Mouse (Mus musculus) forebrain, embryonic 12.5 days (tissue): ENCODE results near the gene Tinagl1. TPM values are rescaled to one million over a fixed set of nuclear protein-coding genes. Genes with fewer than 3 reads are reported as not detected.

Experiments used
- ATAC-seq: fragments of 200-750 bp; cut with Nextera tagmentation; 2 replicates; pipeline ENCODE4 v1.8.0; 2017; ENCODE audit warnings: moderate TSS enrichment; ENCODE audit not compliant: low FRiP score
- H3K27ac ChIP-seq: fragments of 300-500 bp; sonication (generic); 2 replicates; pipeline ENCODE4 v1.5.1; 2016; ENCODE audit warnings: mild to moderate bottlenecking
- H3K27me3 ChIP-seq: fragments of 300-500 bp; sonication (generic); 2 replicates; pipeline ENCODE4 v1.6.1; 2016; ENCODE audit warnings: mild to moderate bottlenecking
- H3K36me3 ChIP-seq: fragments of 300-500 bp; sonication (generic); replicated peaks from 2 replicates; pipeline ENCODE4 v1.6.1; 2016; ENCODE audit warnings: mild to moderate bottlenecking
- H3K4me1 ChIP-seq: fragments of 300-500 bp; sonication (generic); 2 replicates; pipeline ENCODE4 v1.6.1; 2016
- H3K4me2 ChIP-seq: fragments of 300-500 bp; sonication (generic); 2 replicates; pipeline ENCODE4 v1.6.1; 2016; ENCODE audit warnings: mild to moderate bottlenecking, moderate library complexity
- H3K4me3 ChIP-seq: fragments of 300-500 bp; sonication (generic); replicated peaks from 2 replicates; pipeline ENCODE4 v1.5.1; 2016; ENCODE audit warnings: mild to moderate bottlenecking
- H3K9ac ChIP-seq: fragments of 300-500 bp; sonication (generic); 2 replicates; pipeline ENCODE4 v1.6.1; 2016; ENCODE audit warnings: mild to moderate bottlenecking
- H3K9me3 ChIP-seq: fragments of 300-500 bp; sonication (generic); 2 replicates; pipeline ENCODE4 v1.6.1; 2016
- WGBS: fragments of 180-500 bp; shearing (Covaris S2); methylation state at CpG from one replicate; pipeline ENCODE4 v1.1.7; 2016; 5-methylcytosine and 5-hydroxymethylcytosine counted together
- polyA plus RNA-seq: library from polyadenylated mRNA; unstranded; fragments of >200 nt; fragmentation: Nextera tagmentation; extraction: Ambion mirVana; gene quantifications from 2 replicates; pipeline ENCODE4 v1.2.1, GENCODE M21; 2016

The Tinagl1 gene
- polyA plus RNA-seq, 1 experiment from 2014 or later: 4.6 TPM

DNA sequence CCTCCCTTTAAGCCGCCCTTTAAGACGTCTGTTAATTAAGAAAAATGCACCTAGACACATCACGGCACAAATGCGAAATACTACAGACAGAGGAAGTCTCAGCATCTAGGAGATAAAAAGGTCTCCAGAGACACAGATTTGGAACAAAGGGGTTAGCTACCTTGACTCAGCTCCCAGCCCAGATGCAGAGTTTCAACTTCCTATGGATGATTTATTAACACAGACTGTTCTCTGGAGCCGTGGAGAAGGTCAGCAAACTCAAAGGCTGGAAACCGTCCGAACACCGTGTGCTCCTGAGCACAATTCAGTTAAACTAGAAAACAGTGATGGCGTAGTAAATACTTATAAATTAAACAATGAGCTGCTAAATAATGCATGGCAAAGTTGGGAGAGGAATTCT is 17.3 kb upstream of the Tinagl1 start:
- no peaks in the 10 kb centered on the region; the same call in 1 of the 2 replicates for H3K4me1 ChIP-seq
- H3K9me3 ChIP-seq: no peaks in the 10 kb centered on the region
- 64% methylated on average over 9 of the region's 9 CpGs for WGBS
- no peak overlapping the region for H3K9ac ChIP-seq
- no peak overlapping the region for H3K27ac ChIP-seq
- no peak overlapping the region for H3K4me2 ChIP-seq
- no peak for ATAC-seq
- no peaks in the 10 kb centered on the region for H3K27me3 ChIP-seq
- no peak overlapping the region for H3K4me3 ChIP-seq
- no peaks in the 10 kb centered on the region for H3K36me3 ChIP-seq

DNA sequence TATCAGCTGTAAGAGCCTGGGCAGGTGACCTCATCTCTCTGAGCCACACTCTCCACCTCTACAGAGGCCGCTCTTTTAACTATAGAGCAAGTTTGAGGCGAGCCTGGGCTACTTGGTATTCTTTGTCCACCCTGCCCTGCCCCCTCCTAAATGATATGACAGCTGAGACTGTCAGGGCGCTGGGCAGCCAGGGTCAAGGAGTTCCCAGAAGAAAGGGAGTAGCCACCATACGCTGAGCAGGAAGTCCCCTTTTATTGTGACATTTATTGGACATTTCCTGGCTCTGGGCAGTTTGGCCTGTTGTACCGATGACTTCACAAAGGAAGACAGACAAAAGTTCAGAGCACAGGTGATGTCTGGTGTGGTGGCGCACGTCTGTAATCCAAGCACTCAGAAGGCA is 14.7 kb upstream of the Tinagl1 start:
- no peak for ATAC-seq
- H3K4me3 ChIP-seq: no peak overlapping the region
- no peaks in the 10 kb centered on the region; the same call in 1 of the 2 replicates for H3K4me1 ChIP-seq
- no peaks in the 10 kb centered on the region for H3K36me3 ChIP-seq
- H3K4me2 ChIP-seq: no peak overlapping the region
- H3K27ac ChIP-seq: no peak overlapping the region
- 66% methylated on average over 7 of the region's 7 CpGs for WGBS
- H3K27me3 ChIP-seq: 0 out of 2 replicates have a peak, but pooled peaks cover 5% of the 10 kb centered on the region
- no peaks in the 10 kb centered on the region for H3K9me3 ChIP-seq
- H3K9ac ChIP-seq: no peak overlapping the region

GRCm38 (mm10) chr4:130188806-130189297 is 13.9 kb upstream of the Tinagl1 start:
- H3K36me3 ChIP-seq: no peaks in the 10 kb centered on the region
- peak overlapping the region; percentile 44 for H3K4me2 ChIP-seq
- 3% methylated on average over 13 of the region's 13 CpGs for WGBS
- no peaks in the 10 kb centered on the region for H3K9me3 ChIP-seq
- 0 out of 2 replicates have a peak, but pooled peaks cover 5% of the 10 kb centered on the region for H3K27me3 ChIP-seq
- peak; percentile 61 for ATAC-seq
- H3K27ac ChIP-seq: no peak overlapping the region
- H3K9ac ChIP-seq: no peak overlapping the region
- H3K4me3 ChIP-seq: peak overlapping the region; percentile 21; the same call in 1 of the 2 replicates
- H3K4me1 ChIP-seq: no peaks in the 10 kb centered on the region; the same call in 1 of the 2 replicates

- WGBS: 85% methylated on average over 12 of the region's 12 CpGs
- H3K4me3 ChIP-seq: no peak overlapping the region
- ATAC-seq: no peak
- no peaks in the 10 kb centered on the region; the same call in 1 of the 2 replicates for H3K4me1 ChIP-seq
- H3K27me3 ChIP-seq: 0 out of 2 replicates have a peak, but pooled peaks cover 5% of the 10 kb centered on the region
- H3K27ac ChIP-seq: no peak overlapping the region
- H3K9me3 ChIP-seq: no peaks in the 10 kb centered on the region
- no peak overlapping the region for H3K9ac ChIP-seq
- H3K36me3 ChIP-seq: no peaks in the 10 kb centered on the region
- no peak overlapping the region for H3K4me2 ChIP-seq
Measured at GRCm38 (mm10) chr4:130186891-130187290, 12.0 kb upstream of the Tinagl1 start.

DNA sequence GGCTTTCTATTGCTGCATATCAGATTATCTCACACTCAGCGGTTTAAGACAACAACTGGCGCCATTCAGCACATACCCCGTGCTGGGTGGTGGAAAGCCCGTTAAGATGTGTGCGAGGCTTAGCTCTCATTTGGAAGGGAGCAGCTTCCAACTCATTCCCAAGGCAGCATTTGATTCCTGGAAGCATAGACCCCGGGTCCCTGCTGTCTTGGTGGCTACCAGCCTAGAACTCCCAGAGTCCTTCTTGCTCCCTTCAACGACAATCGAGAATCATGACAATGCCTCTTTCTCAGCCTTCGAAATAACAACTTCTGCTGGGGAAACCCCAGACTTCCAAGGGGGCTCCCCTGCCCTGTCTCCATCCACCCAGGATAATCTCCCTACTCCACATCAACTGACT is 11.5 kb upstream of the Tinagl1 start:
- 74% methylated on average over 9 of the region's 9 CpGs for WGBS
- no peaks in the 10 kb centered on the region for H3K9me3 ChIP-seq
- H3K36me3 ChIP-seq: no peaks in the 10 kb centered on the region
- no peak overlapping the region for H3K9ac ChIP-seq
- H3K27me3 ChIP-seq: 0 out of 2 replicates have a peak, but pooled peaks cover 5% of the 10 kb centered on the region
- no peaks in the 10 kb centered on the region; the same call in 1 of the 2 replicates for H3K4me1 ChIP-seq
- no peak overlapping the region for H3K4me3 ChIP-seq
- no peak overlapping the region for H3K27ac ChIP-seq
- no peak overlapping the region for H3K4me2 ChIP-seq
- ATAC-seq: no peak

DNA sequence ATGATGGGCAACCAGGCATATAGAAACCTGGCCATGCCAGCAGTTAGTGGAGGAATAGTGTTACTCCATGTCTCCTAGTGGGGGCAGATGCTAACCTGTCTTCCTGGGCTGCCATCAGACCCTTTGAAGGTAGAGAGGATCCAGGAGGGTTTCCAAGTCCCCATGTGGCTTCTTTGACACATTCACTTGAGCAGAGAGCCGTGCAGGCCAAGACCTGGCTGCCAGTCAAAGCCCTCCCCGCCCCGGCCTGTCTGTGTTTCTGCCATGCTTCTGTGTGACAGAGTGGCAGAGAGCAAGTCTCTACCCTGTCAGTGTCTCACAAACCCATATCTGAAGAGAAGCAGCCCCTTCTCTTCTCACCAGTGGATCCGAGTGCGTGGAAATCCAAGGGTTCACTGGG is 9.0 kb upstream of the Tinagl1 start:
- Histone ChIP-seq H3K9me3 (no peaks in the 10 kb centered on the region), H3K27ac (no peak overlapping the region), H3K4me1 (no peaks in the 10 kb centered on the region; the same call in 1 of the 2 replicates), H3K9ac (no peak overlapping the region), H3K4me3 (no peak overlapping the region), H3K27me3 (0 out of 2 replicates have a peak, but pooled peaks cover 5% of the 10 kb centered on the region), H3K4me2 (no peak overlapping the region), H3K36me3 (no peaks in the 10 kb centered on the region)
- 94% methylated on average over 5 of the region's 5 CpGs for WGBS
- ATAC-seq: no peak

- Histone ChIP-seq H3K9me3 (no peaks in the 10 kb centered on the region), H3K4me1 (no peaks in the 10 kb centered on the region), H3K4me2 (no peak overlapping the region), H3K27me3 (0 out of 2 replicates have a peak, but pooled peaks cover 5% of the 10 kb centered on the region), H3K4me3 (no peak overlapping the region), H3K36me3 (no peaks in the 10 kb centered on the region), H3K27ac (no peak overlapping the region), H3K9ac (no peak overlapping the region)
- 79% methylated on average over 13 of the region's 13 CpGs for WGBS
- ATAC-seq: no peak
Measured at GRCm38 (mm10) chr4:130183023-130183422, 8.1 kb upstream of the Tinagl1 start.

GRCm38 (mm10) chr4:130181886-130182285 is 7.0 kb upstream of the Tinagl1 start:
- Histone ChIP-seq H3K36me3 (no peaks in the 10 kb centered on the region), H3K9ac (no peak overlapping the region), H3K4me1 (no peaks in the 10 kb centered on the region), H3K9me3 (no peaks in the 10 kb centered on the region), H3K27ac (no peak overlapping the region), H3K27me3 (0 out of 2 replicates have a peak, but pooled peaks cover 8% of the 10 kb centered on the region), H3K4me3 (no peak overlapping the region), H3K4me2 (no peak overlapping the region)
- ATAC-seq: no peak
- WGBS: 76% methylated on average over 4 of the region's 4 CpGs

- no peak for ATAC-seq
- 63% methylated on average over 7 of the region's 7 CpGs for WGBS
- H3K36me3 ChIP-seq: no peaks in the 10 kb centered on the region
- no peak overlapping the region for H3K4me2 ChIP-seq
- H3K4me1 ChIP-seq: no peaks in the 10 kb centered on the region; the same call in 1 of the 2 replicates
- H3K27ac ChIP-seq: no peak overlapping the region
- H3K27me3 ChIP-seq: peaks cover 11% of the 10 kb centered on the region; the same call in 1 of the 2 replicates
- H3K9ac ChIP-seq: no peak overlapping the region
- no peaks in the 10 kb centered on the region for H3K9me3 ChIP-seq
- H3K4me3 ChIP-seq: no peak overlapping the region
Measured at GRCm38 (mm10) chr4:130180909-130181602, 6.1 kb upstream of the Tinagl1 start.

DNA sequence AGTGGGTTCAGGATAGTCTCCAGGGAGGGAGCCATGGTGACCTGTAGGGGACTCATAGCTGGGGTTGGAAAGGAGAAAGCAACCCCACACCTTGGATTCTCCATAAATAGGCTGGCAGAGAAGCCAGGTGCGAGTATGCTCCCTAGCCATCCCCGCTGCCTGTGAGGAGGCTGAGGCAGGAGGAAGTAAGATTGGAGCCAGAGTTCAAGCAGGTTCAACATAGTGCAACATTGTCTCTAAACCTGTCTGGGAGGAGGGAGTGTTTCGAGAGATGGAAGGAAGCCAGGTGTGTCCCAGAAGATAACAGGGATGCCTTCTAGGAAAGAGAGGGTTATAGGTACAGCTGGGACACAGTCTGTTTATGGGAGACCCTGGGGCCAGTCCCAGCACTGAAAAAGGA is 5.0 kb upstream of the Tinagl1 start:
- WGBS: 86% methylated on average over 3 of the region's 3 CpGs
- no peak overlapping the region for H3K27ac ChIP-seq
- H3K27me3 ChIP-seq: peaks cover 22% of the 10 kb centered on the region
- no peak overlapping the region for H3K4me2 ChIP-seq
- no peaks in the 10 kb centered on the region for H3K36me3 ChIP-seq
- H3K9me3 ChIP-seq: no peaks in the 10 kb centered on the region
- H3K9ac ChIP-seq: no peak overlapping the region
- H3K4me3 ChIP-seq: no peak overlapping the region
- H3K4me1 ChIP-seq: peaks cover 8% of the 10 kb centered on the region
- no peak for ATAC-seq

DNA sequence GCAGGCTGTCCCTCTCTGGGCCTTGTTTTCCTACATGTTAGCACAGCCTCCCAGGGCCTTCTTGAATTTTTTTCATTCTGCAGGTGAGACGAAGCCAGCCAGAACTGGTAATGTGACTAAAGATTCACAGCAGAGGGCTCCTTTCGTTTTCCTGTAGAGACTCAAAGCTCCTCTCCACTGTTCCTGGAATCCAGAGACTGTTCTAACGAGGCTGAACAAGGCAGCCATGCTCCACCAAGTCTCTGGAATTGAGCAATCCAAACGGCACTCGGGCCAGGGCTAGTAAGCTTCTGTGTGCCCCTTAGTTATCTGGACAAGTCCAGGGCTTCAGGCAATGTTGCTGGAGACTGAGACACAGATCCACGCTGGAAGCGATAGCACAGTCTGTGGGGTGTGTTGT is 2.6 kb upstream of the Tinagl1 start:
- 59% methylated on average over 7 of the region's 7 CpGs for WGBS
- Histone ChIP-seq H3K4me1 (peaks cover 18% of the 10 kb centered on the region), H3K36me3 (no peaks in the 10 kb centered on the region), H3K4me3 (no peak overlapping the region), H3K27me3 (peaks cover 44% of the 10 kb centered on the region), H3K27ac (no peak overlapping the region), H3K4me2 (no peak overlapping the region), H3K9me3 (no peaks in the 10 kb centered on the region), H3K9ac (no peak overlapping the region)
- ATAC-seq: no peak

- Histone ChIP-seq H3K9ac (no peak overlapping the region), H3K4me3 (no peak overlapping the region), H3K27me3 (peaks cover 48% of the 10 kb centered on the region), H3K9me3 (no peaks in the 10 kb centered on the region), H3K4me2 (no peak overlapping the region), H3K27ac (no peak overlapping the region), H3K36me3 (no peaks in the 10 kb centered on the region), H3K4me1 (peaks cover 18% of the 10 kb centered on the region)
- 86% methylated on average over 4 of the region's 4 CpGs for WGBS
- no peak for ATAC-seq
Measured at GRCm38 (mm10) chr4:130177087-130177486, 2.2 kb upstream of the Tinagl1 start.
